Mouse (Mus musculus) heart, postnatal 0 days (tissue): ENCODE measurements around the gene Adssl1.

Experiments used
- CTCF ChIP-seq: IDR thresholded peaks from 2 replicates; pipeline ENCODE4 v1.5.1; 2016; ENCODE audit warnings: antibody characterized with exemption, control low read depth, low read depth
- EP300 ChIP-seq: IDR thresholded peaks from 2 replicates; pipeline ENCODE4 v1.6.1; 2016; ENCODE audit warnings: antibody characterized with exemption, low read depth

DNA sequence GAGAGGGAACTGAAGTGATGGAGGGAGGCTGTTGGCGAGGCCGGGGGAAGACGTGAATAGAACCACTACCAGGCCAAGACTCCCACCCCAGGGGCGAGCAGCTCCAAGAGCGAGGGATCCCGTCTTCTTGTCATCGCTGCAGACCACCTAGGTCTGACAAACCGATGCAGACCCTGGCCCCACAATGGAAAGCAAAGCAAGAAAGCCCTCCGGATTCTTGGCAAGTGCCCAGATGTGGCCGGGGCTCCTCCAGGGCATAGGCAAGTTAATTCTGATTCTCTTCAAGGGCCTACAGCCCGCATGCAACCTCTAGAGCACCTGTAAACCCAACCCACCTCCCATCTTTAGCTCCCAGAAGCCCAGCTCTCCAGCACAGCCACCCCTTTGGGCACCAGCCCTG is 43.5 kb downstream of the Adssl1 start:
- TF ChIP-seq CTCF (no peak), EP300 (no peak)
